Mouse (Mus musculus) lung, adult 2 months (tissue): ENCODE measurements at regions not wholly inside any gene's neighbourhood (a gene's known extent, or its start where the extent isn't known, plus 50 kb on each side); places are given as distances from the start of the nearest gene placed in this dataset.

ENCODE experiments used
- CTCF ChIP-seq: fragments of 200-500 bp; IDR thresholded peaks from 2 replicates; pipeline ENCODE4 v1.5.1; 2011; ENCODE audit warnings: mild to moderate bottlenecking, low read length, control low read depth; ENCODE audit not compliant: insufficient read depth
- POLR2A ChIP-seq: fragments of 200-500 bp; IDR thresholded peaks from 2 replicates; pipeline ENCODE4 v1.6.1; 2011; ENCODE audit warnings: low read depth, mild to moderate bottlenecking, control low read depth, low read length, borderline replicate concordance; ENCODE audit errors: extremely low read depth

DNA sequence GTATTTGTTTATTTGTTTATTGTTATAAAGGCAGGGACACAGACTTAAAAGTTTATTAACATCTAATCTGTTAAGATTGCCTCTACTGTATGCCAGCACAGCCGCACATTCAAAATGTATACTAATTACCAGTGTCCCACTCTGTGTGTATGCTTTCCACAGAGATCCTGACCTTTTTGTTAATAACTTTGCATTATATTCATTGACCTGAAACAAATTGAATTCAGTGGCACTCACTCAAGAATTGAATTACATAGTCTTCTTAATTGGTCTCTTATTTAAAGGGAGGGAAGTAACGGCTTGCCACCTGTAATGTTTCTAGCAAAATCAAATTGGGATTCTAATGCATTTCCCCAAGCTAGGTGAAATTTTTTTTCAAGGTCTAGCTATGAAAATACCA is 111.3 kb upstream of the Kiz start:
- TF ChIP-seq CTCF (no peak), POLR2A (no peak)
